Mouse (Mus musculus): Measurements from ENCODE around the gene Olfr97. TPM values are rescaled to one million over a fixed set of nuclear protein-coding genes. Genes with fewer than 3 reads are reported as not detected.
"Not testable (repeated sequence)": the region's sequence is repeated elsewhere in the genome, so short reads cannot be mapped to it uniquely, and the experiment has no call there.

Gene Olfr97
- polyA plus RNA-seq (2017; shearing (Covaris generic)) = not detected

- ATAC-seq = not testable (repeated sequence)
Observed at GRCm38 (mm10) chr17:37237230-37237629, at the start of gene Olfr97. Gene Olfr97, minus strand, starts transcription at chr17:37237330.

- ATAC-seq = no peak
Observed at GRCm38 (mm10) chr17:37283360-37283759, 46.2 kb upstream of the Olfr97 start, which contains the start of gene Olfr99. Gene Olfr99, minus strand, starts transcription at chr17:37283460.

DNA sequence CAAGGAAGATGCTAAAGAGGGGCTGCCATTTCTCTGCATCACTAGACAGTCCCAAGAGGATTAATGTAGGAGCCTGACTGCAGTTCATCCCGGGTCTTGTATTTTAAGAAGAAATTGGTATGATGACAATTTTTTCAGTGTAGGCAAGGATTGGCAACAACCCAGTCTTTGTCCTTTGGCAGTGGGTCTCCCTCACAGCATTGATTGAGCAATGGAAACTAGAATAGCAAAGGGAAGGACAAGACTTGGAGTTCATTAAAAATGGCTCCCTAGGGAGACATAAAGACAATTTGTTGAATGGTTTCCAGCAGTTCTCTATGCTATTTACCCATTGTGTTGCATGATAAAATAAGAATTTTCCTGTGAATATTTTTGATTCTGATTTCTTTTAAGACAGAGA is 43.2 kb upstream of the Olfr97 start:
- no peak for ATAC-seq

DNA sequence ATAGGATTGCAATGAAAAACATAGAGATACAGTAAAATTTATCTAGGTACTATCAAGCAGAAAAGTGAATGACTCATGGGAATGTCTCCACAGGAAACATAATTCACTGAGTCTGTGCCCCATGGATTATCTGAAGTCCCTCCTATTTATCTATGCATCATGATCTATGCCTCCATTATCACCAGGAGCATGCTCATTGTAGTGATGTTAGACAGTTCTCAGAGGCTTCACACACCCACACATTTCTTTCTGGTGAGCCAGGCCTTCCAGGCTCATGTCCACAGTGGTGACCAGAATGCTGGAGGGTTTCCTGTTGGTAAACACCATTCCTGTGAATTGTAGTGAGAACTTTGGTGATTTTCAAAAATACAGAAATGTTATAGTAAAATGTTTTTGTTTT is 39.4 kb upstream of the Olfr97 start:
- no peak for ATAC-seq

GRCm38 (mm10) chr17:37275626-37276248 is 38.6 kb upstream of the Olfr97 start:
- no peak for ATAC-seq

GRCm38 (mm10) chr17:37270702-37271092 is 33.6 kb upstream of the Olfr97 start:
- ATAC-seq = peak; percentile 88

- ATAC-seq = peak; percentile 81
Observed at GRCm38 (mm10) chr17:37270058-37270701, 33.0 kb upstream of the Olfr97 start, which contains the start of gene H2-M3. Gene H2-M3, plus strand, starts transcription at chr17:37270220.

DNA sequence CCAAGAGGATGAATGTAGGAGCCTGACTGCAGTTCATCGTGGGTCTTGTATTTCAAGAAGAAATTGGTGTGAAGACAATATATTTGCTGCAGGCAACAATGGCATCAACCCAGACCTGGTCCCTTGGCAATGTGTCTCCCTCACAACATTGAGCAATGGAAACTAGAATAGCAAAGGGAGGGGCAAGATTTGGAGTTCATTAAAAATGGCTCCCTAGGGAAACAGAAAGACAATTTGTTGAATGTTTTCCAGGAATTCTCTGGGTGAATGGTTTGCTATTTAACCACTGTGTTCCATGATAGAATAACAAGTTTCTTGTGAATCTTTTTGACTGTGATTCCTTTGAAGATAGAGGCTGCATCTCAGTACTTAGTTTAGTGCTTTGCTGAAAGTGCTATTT is 26.5 kb upstream of the Olfr97 start, which contains the start of gene Olfr98:
Gene Olfr98, minus strand, starts transcription at position 124 of the 400 bp plus-strand sequence.
- no peak for ATAC-seq

- peak; percentile 37 for ATAC-seq
Observed at GRCm38 (mm10) chr17:37250544-37250943, 13.4 kb upstream of the Olfr97 start.

GRCm38 (mm10) chr17:37249460-37249859 is 12.3 kb upstream of the Olfr97 start:
- no peak for ATAC-seq

DNA sequence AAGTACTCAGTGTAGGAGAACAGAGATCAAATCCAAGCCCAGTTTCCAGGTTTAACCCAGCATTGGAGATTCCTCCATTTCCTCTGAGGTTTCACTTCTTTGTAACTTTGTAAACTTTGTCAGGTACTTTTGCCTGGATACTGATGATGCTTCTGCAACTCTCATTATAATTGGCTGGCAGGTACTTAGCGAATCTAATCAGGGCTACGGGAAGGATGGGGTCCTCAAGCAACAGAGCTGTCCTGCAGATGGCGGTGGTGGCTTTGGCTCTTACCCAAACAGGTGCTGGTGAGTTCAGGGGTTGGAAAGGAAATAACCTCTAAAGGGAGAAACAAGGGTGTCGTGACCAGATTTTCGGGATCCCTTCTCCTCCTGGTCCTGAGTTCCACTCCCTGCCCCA is 9.6 kb upstream of the Olfr97 start:
- peak; percentile 99 for ATAC-seq

DNA sequence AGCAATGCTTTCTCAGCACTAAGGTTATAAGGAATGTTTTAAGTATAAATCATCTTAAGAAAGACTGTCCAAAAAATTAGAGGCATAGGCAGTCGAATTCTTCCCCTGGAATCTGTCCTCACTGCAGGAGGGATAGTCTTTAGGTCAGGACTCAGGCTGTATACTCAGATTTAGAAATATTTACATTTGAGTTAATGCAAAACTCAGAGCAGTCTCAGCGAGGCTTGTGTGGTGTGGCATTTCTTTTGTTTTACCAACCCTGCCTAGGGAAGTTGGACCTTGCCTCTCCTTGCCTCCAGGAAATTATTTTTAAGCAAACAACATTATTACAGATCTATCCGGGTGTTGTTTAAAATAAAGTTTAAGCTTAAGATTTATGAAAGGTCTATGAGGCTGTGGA is 5.1 kb upstream of the Olfr97 start:
- ATAC-seq = no peak

GRCm38 (mm10) chr17:37221879-37222278 is 15.3 kb downstream of the Olfr97 start:
- ATAC-seq = no peak

DNA sequence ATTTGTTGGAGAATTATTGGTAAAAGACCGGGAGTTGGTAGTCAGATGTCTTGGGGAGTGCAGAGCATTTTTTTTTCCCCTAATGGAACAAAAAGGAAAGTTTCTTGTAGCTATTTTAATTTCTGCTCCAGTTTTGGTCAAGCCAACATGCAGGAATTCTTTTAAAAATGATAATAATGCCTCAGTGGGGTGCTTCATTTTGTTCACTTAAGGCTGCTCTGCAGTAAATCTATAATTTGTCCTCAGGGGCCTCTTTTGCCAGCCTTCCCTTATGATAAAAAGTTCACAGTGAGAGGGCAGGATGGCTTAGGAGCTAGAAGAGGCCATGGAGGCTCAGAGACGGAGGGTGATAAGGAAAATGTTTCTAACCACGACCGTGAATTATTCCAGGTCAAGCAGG is 17.3 kb downstream of the Olfr97 start, which contains the start of gene Olfr96:
Gene Olfr96, plus strand, starts transcription at position 301 of the 400 bp plus-strand sequence.
- ATAC-seq = no peak

DNA sequence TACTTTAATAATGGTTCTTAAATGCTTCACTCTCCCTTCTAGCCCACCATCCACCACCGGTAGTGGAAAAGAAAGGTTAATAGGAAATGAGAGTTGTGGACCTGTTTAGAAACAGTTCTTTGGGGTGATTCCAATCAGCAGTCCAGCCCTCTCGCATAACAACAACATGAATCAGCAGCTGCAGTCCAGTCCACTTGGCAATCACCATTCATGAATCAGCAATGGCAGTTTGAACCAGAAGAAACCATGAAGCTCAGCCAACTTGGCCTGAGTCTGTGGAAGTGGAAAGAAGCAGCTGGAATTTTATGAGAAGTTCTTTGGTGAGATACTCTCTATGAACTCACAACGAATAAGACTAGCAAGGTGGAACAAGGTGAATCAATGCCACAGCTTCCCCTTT is 18.6 kb downstream of the Olfr97 start:
- ATAC-seq = no peak

DNA sequence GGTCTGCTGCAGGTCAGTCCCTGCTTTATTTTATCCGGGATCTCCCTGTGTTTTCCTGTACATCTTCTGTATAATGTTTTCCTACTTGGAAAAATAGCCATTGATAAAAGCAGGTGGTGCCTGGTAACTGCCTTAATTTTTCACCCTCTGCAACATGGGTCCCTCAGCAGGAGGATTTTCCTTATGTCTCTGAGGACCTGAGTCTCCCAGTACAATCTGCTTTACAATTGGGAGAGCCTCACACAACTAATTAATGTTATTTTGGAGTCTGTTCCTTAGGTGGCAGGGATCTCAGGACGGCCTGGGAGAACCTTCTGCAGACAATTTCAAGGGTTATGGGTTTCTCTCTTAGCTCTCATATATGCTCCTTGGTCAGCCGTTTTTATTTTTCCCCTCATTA is 24.1 kb downstream of the Olfr97 start, which contains the start of gene Olfr95:
Gene Olfr95, minus strand, starts transcription at position 101 of the 400 bp plus-strand sequence.
- ATAC-seq = no peak

- no peak for ATAC-seq
Observed at GRCm38 (mm10) chr17:37210884-37211768, 26.0 kb downstream of the Olfr97 start.

DNA sequence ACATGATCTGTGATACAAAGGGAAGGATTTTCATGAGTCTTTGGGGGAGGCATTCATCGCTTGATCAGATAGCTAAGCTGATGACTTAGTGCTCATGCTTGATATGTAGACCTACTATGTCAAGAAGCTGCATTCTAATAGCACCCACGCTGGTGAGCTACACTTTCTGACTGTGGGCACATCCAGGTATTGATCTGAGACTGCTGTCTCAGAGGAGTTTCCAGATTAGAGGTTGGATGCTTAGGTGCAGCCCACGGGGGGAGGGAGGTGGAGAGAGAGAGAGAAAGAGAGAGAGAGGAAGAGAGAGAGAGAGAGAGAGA is 33.3 kb downstream of the Olfr97 start:
- no peak for ATAC-seq

DNA sequence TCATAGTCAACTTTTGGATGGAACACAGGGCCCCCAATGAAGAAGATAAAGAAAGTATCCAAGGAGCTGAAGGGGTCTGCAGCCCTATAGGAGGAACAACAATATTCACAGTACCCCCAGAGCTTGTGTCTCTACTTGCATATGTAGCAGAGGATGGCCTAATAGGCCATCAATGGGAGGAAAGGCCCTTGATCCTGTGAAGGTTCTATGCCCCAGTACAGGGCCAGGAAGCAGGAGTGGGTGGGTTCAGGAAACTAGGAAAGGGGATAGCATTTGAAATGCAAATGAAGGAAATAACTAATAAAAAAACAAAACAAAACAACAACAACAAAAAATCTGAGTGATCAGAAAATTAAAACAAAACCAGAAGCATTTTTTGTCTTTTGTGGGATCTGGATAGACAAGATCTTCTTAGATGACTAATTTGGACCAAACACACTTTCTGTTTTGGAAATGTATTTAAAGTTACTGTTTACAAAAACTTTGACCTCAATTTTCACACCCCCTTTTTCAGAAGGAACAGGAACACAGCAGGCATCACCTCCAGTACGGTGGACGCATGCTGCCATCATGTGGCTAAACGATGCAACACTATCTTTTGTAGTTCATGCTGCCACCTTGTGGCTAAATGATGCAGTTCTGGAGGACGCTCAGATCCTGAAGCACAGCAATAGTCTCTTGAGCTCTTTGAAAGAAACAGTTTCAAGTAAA is 33.8 kb downstream of the Olfr97 start:
- peak; percentile 85 for ATAC-seq

GRCm38 (mm10) chr17:37200894-37201293 is 36.2 kb downstream of the Olfr97 start, which contains the start of gene Olfr94:
Gene Olfr94, minus strand, starts transcription at chr17:37200994.
- ATAC-seq = no peak

- ATAC-seq = no peak
Observed at GRCm38 (mm10) chr17:37196845-37197724, 40.0 kb downstream of the Olfr97 start.
